Mouse (Mus musculus): ENCODE measurements around the gene Cers6.

DNA sequence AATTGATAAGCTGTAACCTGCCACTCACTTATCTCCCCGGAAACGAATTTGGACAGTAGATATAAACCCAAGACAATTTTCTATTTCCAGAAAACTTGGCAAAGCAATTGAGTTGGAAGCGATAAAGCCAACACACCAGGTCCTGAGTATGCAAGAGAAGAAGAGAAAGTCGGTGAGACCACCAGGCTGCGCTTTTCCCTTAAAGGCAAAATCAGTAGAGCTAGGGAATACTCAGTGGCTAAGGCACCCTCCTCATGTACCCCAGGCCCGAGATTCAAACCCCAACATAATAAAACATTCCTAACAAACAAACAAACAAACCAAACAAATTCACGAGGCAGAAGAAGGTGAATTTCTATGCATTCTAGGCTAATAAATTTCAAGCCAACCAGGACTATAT lies 295.0 kb downstream of the Cers6 start:
- TF ChIP-seq CTCF (IDR thresholded peaks at IDR 0.05; ENCODE audit: control insufficient read depth, insufficient read depth, insufficient read length) (no peak), CEBPB (IDR thresholded peaks at IDR 0.05; ENCODE audit: low read depth) (no peak), FOSL1 (IDR thresholded peaks at IDR 0.05; ENCODE audit: insufficient read depth, low read length, poor library complexity, severe bottlenecking) (no peak), MAX (IDR thresholded peaks at IDR 0.05) (no peak), USF1 (IDR thresholded peaks at IDR 0.05; ENCODE audit: low read depth) (no peak), MYOG (IDR thresholded peaks at IDR 0.05; ENCODE audit: control insufficient read depth, extremely low read depth, insufficient read length) (no peak)
